9 mouse cellular contexts compared by ENCODE assay signal in the genomic region with DNA sequence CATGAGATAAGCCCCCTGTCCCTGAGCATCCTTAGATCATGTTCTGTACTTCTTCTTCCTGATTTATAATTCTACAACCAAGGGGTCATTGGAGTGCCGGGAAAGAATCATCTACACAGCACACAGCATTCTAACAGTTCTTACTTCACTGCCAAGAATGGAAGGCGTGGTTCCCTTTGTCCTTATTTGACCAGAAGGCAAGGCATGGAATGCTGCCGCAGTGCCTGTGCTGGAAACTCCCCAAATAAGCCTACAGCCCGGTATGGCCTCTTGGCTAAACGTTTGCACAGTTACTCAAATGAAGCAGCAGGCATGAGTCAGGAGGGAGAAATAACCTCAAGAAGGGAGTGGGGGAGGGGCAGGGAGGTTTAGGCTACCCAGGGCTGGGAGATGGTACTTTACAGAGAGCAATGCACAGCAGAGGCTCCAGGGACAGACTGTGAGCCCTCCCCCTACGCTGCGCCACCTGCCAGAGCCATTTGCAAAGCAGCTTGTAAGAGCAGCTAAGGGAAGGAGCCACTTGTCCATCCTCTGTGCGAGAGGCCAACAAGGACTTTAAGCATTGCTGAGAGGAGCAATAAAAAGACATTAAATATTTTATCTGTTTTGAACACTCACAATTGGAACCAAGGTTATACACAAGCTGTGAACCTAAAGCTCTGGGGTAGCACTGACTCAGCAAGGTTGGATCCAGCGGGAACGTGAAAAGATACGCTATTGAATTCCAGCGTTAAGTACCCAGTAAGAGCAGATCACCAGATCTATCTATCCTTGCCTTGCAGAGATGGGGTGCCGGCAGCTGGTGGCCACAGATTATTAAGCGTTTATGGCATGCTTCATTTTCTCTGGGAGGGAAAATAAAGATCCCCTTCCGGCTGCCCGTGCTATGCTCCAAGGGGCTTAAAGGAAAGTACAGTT.
DNase-seq lines count a peak whose midpoint lies in the region; ATAC-seq lines count a peak whose summit lies in the region.
"Had no signal": no experiment of that assay in that cellular context is flagged by ENCODE, and none has a peak within 500 bp of the region (broad histone marks: within the 10 kb centered on the region; RNA-seq: fewer than 3 reads in every experiment).

No protein-coding gene starts in this region.

- ATAC-seq in hindbrain, embryonic 11.5 days (ENCODE audit: low FRiP score): peak; percentile 77
- peak; percentile 79 for ATAC-seq in stomach, embryonic 16.5 days (ENCODE audit: insufficient read depth, low FRiP score)

- peaks cover 4% of the 10 kb centered on the region; the same call in 1 of the 2 replicates for H3K4me1 ChIP-seq in hindbrain, embryonic 11.5 days (replicated peaks; ENCODE audit: control insufficient read depth, insufficient read depth, low read length)
- H3K4me1 ChIP-seq in stomach, embryonic 16.5 days (ENCODE audit: control insufficient read depth, insufficient read depth, low read length): peaks cover 12% of the 10 kb centered on the region

- 30% methylated on average over 16 of the region's 16 CpGs for WGBS in hindbrain, embryonic 11.5 days
- WGBS in stomach, embryonic 16.5 days: 32% methylated on average over 16 of the region's 16 CpGs

- no peaks in the 10 kb centered on the region for H3K27me3 ChIP-seq in hindbrain, embryonic 11.5 days (ENCODE audit: control insufficient read depth, insufficient read depth, low read length)
- no peaks in the 10 kb centered on the region for H3K27me3 ChIP-seq in stomach, embryonic 16.5 days (ENCODE audit: control insufficient read depth, insufficient read depth, low read length)

- 0 out of 2 replicates have a peak overlapping the region, but pooled peaks have one; percentile 33 for H3K27ac ChIP-seq in hindbrain, embryonic 11.5 days (ENCODE audit: low read depth, low read length)
- H3K27ac ChIP-seq in stomach, embryonic 16.5 days (ENCODE audit: low read length): peak overlapping the region; percentile 58; the same call in 1 of the 2 replicates

- no peaks in the 10 kb centered on the region for H3K36me3 ChIP-seq in hindbrain, embryonic 11.5 days (ENCODE audit: control insufficient read depth, insufficient read depth, low read length)
- no peaks in the 10 kb centered on the region for H3K36me3 ChIP-seq in stomach, embryonic 16.5 days (ENCODE audit: control insufficient read depth, insufficient read depth, low read length)

- peak overlapping the region; percentile 11; the same call in 1 of the 2 replicates for H3K9ac ChIP-seq in hindbrain, embryonic 11.5 days (ENCODE audit: low read depth, low read length)
- H3K9ac ChIP-seq in stomach, embryonic 16.5 days (ENCODE audit: low read length): no peak overlapping the region

- no peaks in the 10 kb centered on the region for H3K9me3 ChIP-seq in hindbrain, embryonic 11.5 days (ENCODE audit: control insufficient read depth, low read length)
- no peaks in the 10 kb centered on the region for H3K9me3 ChIP-seq in stomach, embryonic 16.5 days (replicated peaks; ENCODE audit: control insufficient read depth, low read length)

- peak; percentile 55 for DNase-seq in WW6 (ENCODE audit: low read depth, low spot score)
- DNase-seq in cerebellum, adult 9-10 months: peak; percentile 97
- DNase-seq in frontal cortex, postnatal 10 days (ENCODE audit: low spot score in 2 of 2): peak; percentile 24 to 49
- peak; percentile 71 for DNase-seq in hindbrain, embryonic 11.5 days (ENCODE audit: low spot score)
- DNase-seq in layer of hippocampus, postnatal 10 days (ENCODE audit: low spot score in 2 of 2): peak; percentile 40 to 57
- peak; percentile 72 for DNase-seq in mesoderm, embryonic 11.5 days (ENCODE audit: low read depth, low spot score)
- DNase-seq in thymus, postnatal 36 days: no peak

- no peak overlapping the region for H3K4me3 ChIP-seq in hindbrain, embryonic 11.5 days (ENCODE audit: low read depth, low read length)
- H3K4me3 ChIP-seq in stomach, embryonic 16.5 days (replicated peaks; ENCODE audit: low read length): no peak overlapping the region
- H3K4me3 ChIP-seq: erythroblast, embryonic 14.5 days had no signal

- H3K4me2 ChIP-seq in hindbrain, embryonic 11.5 days (replicated peaks; ENCODE audit: low read depth, low read length): no peak overlapping the region
- no peak overlapping the region; the same call in 1 of the 2 replicates for H3K4me2 ChIP-seq in stomach, embryonic 16.5 days (ENCODE audit: low read depth, low read length)

Comparison
In these comparisons a context has a peak if more than half of its experiments do, and no peak if none do; other contexts are left out.
1. DNase-seq: peak in WW6 (single experiment), cerebellum, adult 9-10 months (single experiment), frontal cortex, postnatal 10 days (2 of 2), hindbrain, embryonic 11.5 days (single experiment), layer of hippocampus, postnatal 10 days (2 of 2) and mesoderm, embryonic 11.5 days (single experiment); none in thymus, postnatal 36 days (0 of 2).